Mouse (Mus musculus): ENCODE data around the gene Arnt. TPM values are rescaled to one million over a fixed set of nuclear protein-coding genes. Genes with fewer than 3 reads are reported as not detected.

The Arnt gene
- total and polyA plus RNA-seq, 2 experiments from 2014 or later: 11.6 to 16.0 TPM

- no peak overlapping the region for H3K27ac ChIP-seq
- no peak overlapping the region for H3K9ac ChIP-seq (replicated peaks; ENCODE audit: low read length)
- WGBS: 90% methylated on average over 10 of the region's 10 CpGs
- H3K36me3 ChIP-seq (ENCODE audit: insufficient read depth, low read length): no peaks in the 10 kb centered on the region
- no peak overlapping the region for H3K4me2 ChIP-seq (ENCODE audit: low read depth, low read length)
- DNase-seq (ENCODE audit: low spot score): no peak
- TF ChIP-seq CTCF (IDR thresholded peaks at IDR 0.05; ENCODE audit: low read depth): no peak
- no peaks in the 10 kb centered on the region for H3K27me3 ChIP-seq (ENCODE audit: insufficient read depth, low read length)
- no peak for ATAC-seq
- no peak overlapping the region for H3K4me3 ChIP-seq (ENCODE audit: low read length)
- H3K4me1 ChIP-seq (ENCODE audit: insufficient read depth, low read length): no peaks in the 10 kb centered on the region
- H3K9me3 ChIP-seq (ENCODE audit: low read length): no peaks in the 10 kb centered on the region
Measured at GRCm38 (mm10) chr3:95521168-95521567, 87.0 kb downstream of the Arnt start.

- Histone ChIP-seq H3K27ac (no peak overlapping the region), H3K4me3 (ENCODE audit: low read length) (no peak overlapping the region), H3K9ac (replicated peaks; ENCODE audit: low read length) (no peak overlapping the region), H3K27me3 (ENCODE audit: insufficient read depth, low read length) (no peaks in the 10 kb centered on the region), H3K9me3 (ENCODE audit: low read length) (no peaks in the 10 kb centered on the region), H3K4me2 (ENCODE audit: low read depth, low read length) (no peak overlapping the region), H3K4me1 (ENCODE audit: insufficient read depth, low read length) (no peaks in the 10 kb centered on the region), H3K36me3 (ENCODE audit: insufficient read depth, low read length) (no peaks in the 10 kb centered on the region)
- no peak for TF ChIP-seq CTCF (IDR thresholded peaks at IDR 0.05; ENCODE audit: low read depth)
- 75% methylated on average over 3 of the region's 3 CpGs for WGBS
- no peak for ATAC-seq
- DNase-seq (ENCODE audit: low spot score): no peak
Measured at GRCm38 (mm10) chr3:95523662-95524061, 89.5 kb downstream of the Arnt start.

GRCm38 (mm10) chr3:95524673-95525072, 90.5 kb downstream of the Arnt start:
- Histone ChIP-seq H3K4me1 (ENCODE audit: insufficient read depth, low read length) (no peaks in the 10 kb centered on the region), H3K9ac (replicated peaks; ENCODE audit: low read length) (no peak overlapping the region), H3K27me3 (ENCODE audit: insufficient read depth, low read length) (no peaks in the 10 kb centered on the region), H3K27ac (no peak overlapping the region), H3K9me3 (ENCODE audit: low read length) (no peaks in the 10 kb centered on the region), H3K4me2 (ENCODE audit: low read depth, low read length) (no peak overlapping the region), H3K36me3 (ENCODE audit: insufficient read depth, low read length) (no peaks in the 10 kb centered on the region), H3K4me3 (ENCODE audit: low read length) (no peak overlapping the region)
- WGBS: 80% methylated on average over 2 of the region's 2 CpGs
- ATAC-seq (no peak), DNase-seq (ENCODE audit: low spot score) (no peak)
- TF ChIP-seq CTCF (IDR thresholded peaks at IDR 0.05; ENCODE audit: low read depth): no peak

- no peaks in the 10 kb centered on the region for H3K9me3 ChIP-seq (ENCODE audit: low read length)
- H3K36me3 ChIP-seq (ENCODE audit: insufficient read depth, low read length): no peaks in the 10 kb centered on the region
- no peak overlapping the region for H3K9ac ChIP-seq (replicated peaks; ENCODE audit: low read length)
- no peak overlapping the region for H3K4me2 ChIP-seq (ENCODE audit: low read depth, low read length)
- H3K27me3 ChIP-seq (ENCODE audit: insufficient read depth, low read length): no peaks in the 10 kb centered on the region
- no peak overlapping the region for H3K4me3 ChIP-seq (ENCODE audit: low read length)
- TF ChIP-seq CTCF (IDR thresholded peaks at IDR 0.05; ENCODE audit: low read depth): no peak
- no peak for DNase-seq (ENCODE audit: low spot score)
- ATAC-seq: no peak
- no peaks in the 10 kb centered on the region for H3K4me1 ChIP-seq (ENCODE audit: insufficient read depth, low read length)
- no peak overlapping the region for H3K27ac ChIP-seq
Measured at GRCm38 (mm10) chr3:95526111-95526510, 91.9 kb downstream of the Arnt start.

GRCm38 (mm10) chr3:95526622-95527211, 92.5 kb downstream of the Arnt start, which contains the start of gene Ctss:
TSS of gene Ctss (plus strand) at chr3:95526786.
- Histone ChIP-seq H3K27me3 (ENCODE audit: insufficient read depth, low read length) (no peaks in the 10 kb centered on the region), H3K36me3 (ENCODE audit: insufficient read depth, low read length) (no peaks in the 10 kb centered on the region), H3K4me2 (ENCODE audit: low read depth, low read length) (no peak within 1 kb of the TSS), H3K27ac (no peak within 1 kb of the TSS), H3K9ac (replicated peaks; ENCODE audit: low read length) (no peak within 1 kb of the TSS), H3K4me1 (ENCODE audit: insufficient read depth, low read length) (no peaks in the 10 kb centered on the region), H3K4me3 (ENCODE audit: low read length) (no peak within 1 kb of the TSS), H3K9me3 (ENCODE audit: low read length) (no peaks in the 10 kb centered on the region)
- TF ChIP-seq CTCF (IDR thresholded peaks at IDR 0.05; ENCODE audit: low read depth): no peak
- WGBS: 92% methylated on average over 8 of the region's 8 CpGs
- no peak for DNase-seq (ENCODE audit: low spot score)
- ATAC-seq: no peak

- TF ChIP-seq CTCF (IDR thresholded peaks at IDR 0.05; ENCODE audit: low read depth): no peak
- no peak overlapping the region for H3K4me3 ChIP-seq (ENCODE audit: low read length)
- WGBS: 82% methylated on average over 6 of the region's 6 CpGs
- DNase-seq (ENCODE audit: low spot score) (no peak), ATAC-seq (no peak)
- H3K36me3 ChIP-seq (ENCODE audit: insufficient read depth, low read length): no peaks in the 10 kb centered on the region
- no peak overlapping the region for H3K27ac ChIP-seq
- no peaks in the 10 kb centered on the region for H3K9me3 ChIP-seq (ENCODE audit: low read length)
- no peaks in the 10 kb centered on the region for H3K27me3 ChIP-seq (ENCODE audit: insufficient read depth, low read length)
- no peak overlapping the region for H3K4me2 ChIP-seq (ENCODE audit: low read depth, low read length)
- no peak overlapping the region for H3K9ac ChIP-seq (replicated peaks; ENCODE audit: low read length)
- H3K4me1 ChIP-seq (ENCODE audit: insufficient read depth, low read length): no peaks in the 10 kb centered on the region
Measured at GRCm38 (mm10) chr3:95529814-95530213, 95.6 kb downstream of the Arnt start.

GRCm38 (mm10) chr3:95531025-95531424, 96.8 kb downstream of the Arnt start:
- WGBS: 88% methylated on average over 1 of the region's 1 CpGs
- H3K4me1 ChIP-seq (ENCODE audit: insufficient read depth, low read length): no peaks in the 10 kb centered on the region
- no peak for TF ChIP-seq CTCF (IDR thresholded peaks at IDR 0.05; ENCODE audit: low read depth)

More at GRCm38 (mm10) chr3:95531025-95531424, 96.8 kb downstream of the Arnt start:
- Histone ChIP-seq H3K27me3 (ENCODE audit: insufficient read depth, low read length) (no peaks in the 10 kb centered on the region), H3K27ac (no peak overlapping the region), H3K4me3 (ENCODE audit: low read length) (no peak overlapping the region), H3K9ac (replicated peaks; ENCODE audit: low read length) (no peak overlapping the region), H3K4me2 (ENCODE audit: low read depth, low read length) (no peak overlapping the region), H3K9me3 (ENCODE audit: low read length) (no peaks in the 10 kb centered on the region), H3K36me3 (ENCODE audit: insufficient read depth, low read length) (no peaks in the 10 kb centered on the region)
- DNase-seq (ENCODE audit: low spot score): no peak
- no peak for ATAC-seq
